Mouse (Mus musculus) frontal cortex, postnatal 10 days (tissue): ENCODE measurements around the gene Gm20388.
A peak's percentile ranks its signal among the peaks of the same experiment; 100 is the strongest.

Source experiments
- DNase-seq, 2 experiments: peaks; one replicate each; pipeline ENCODE4 v3.0.0; 2022; ENCODE audit warnings: low spot score in 2 of 2, mixed read lengths in 1 of 2

Gene Gm20388

GRCm38 (mm10) chr8:120539775-120540625, 629.4 kb downstream of the Gm20388 start:
- no peak for DNase-seq

GRCm38 (mm10) chr8:120542995-120543394, 632.4 kb downstream of the Gm20388 start:
- DNase-seq: no peak

- no peak for DNase-seq
Observed at GRCm38 (mm10) chr8:120543416-120544055, 632.9 kb downstream of the Gm20388 start.

- DNase-seq: no peak
Observed at GRCm38 (mm10) chr8:120544155-120544554, 633.5 kb downstream of the Gm20388 start.

- no peak for DNase-seq
Observed at GRCm38 (mm10) chr8:120547562-120547961, 636.9 kb downstream of the Gm20388 start.

- DNase-seq: peak in 1 of 2 experiments; percentile 59
Observed at GRCm38 (mm10) chr8:120548313-120548761, 637.7 kb downstream of the Gm20388 start.

- DNase-seq: no peak
Observed at GRCm38 (mm10) chr8:120549321-120549921, 638.8 kb downstream of the Gm20388 start.

GRCm38 (mm10) chr8:120549922-120550321, 639.3 kb downstream of the Gm20388 start:
- no peak for DNase-seq

- DNase-seq: no peak
Observed at GRCm38 (mm10) chr8:120550430-120550829, 639.8 kb downstream of the Gm20388 start.

GRCm38 (mm10) chr8:120550937-120551676, 640.5 kb downstream of the Gm20388 start:
- DNase-seq: no peak

- no peak for DNase-seq
Observed at GRCm38 (mm10) chr8:120551677-120551980, 641.0 kb downstream of the Gm20388 start.

GRCm38 (mm10) chr8:120552509-120552908, 641.9 kb downstream of the Gm20388 start:
- no peak for DNase-seq

GRCm38 (mm10) chr8:120553441-120554123, 642.9 kb downstream of the Gm20388 start:
- DNase-seq: no peak

- DNase-seq: no peak
Observed at GRCm38 (mm10) chr8:120554466-120555039, 643.9 kb downstream of the Gm20388 start.

- no peak for DNase-seq
Observed at GRCm38 (mm10) chr8:120556198-120556892, 645.7 kb downstream of the Gm20388 start.

GRCm38 (mm10) chr8:120557170-120557965, 646.7 kb downstream of the Gm20388 start:
- DNase-seq: peak; percentile 62 to 73

- no peak for DNase-seq
Observed at GRCm38 (mm10) chr8:120558162-120558561, 647.5 kb downstream of the Gm20388 start.

- DNase-seq: peak in 1 of 2 experiments; percentile 26
Observed at GRCm38 (mm10) chr8:120559654-120560053, 649.0 kb downstream of the Gm20388 start.

GRCm38 (mm10) chr8:120560535-120560934, 649.9 kb downstream of the Gm20388 start:
- no peak for DNase-seq
